Mouse (Mus musculus): ENCODE data around the gene Chit1.

DNA sequence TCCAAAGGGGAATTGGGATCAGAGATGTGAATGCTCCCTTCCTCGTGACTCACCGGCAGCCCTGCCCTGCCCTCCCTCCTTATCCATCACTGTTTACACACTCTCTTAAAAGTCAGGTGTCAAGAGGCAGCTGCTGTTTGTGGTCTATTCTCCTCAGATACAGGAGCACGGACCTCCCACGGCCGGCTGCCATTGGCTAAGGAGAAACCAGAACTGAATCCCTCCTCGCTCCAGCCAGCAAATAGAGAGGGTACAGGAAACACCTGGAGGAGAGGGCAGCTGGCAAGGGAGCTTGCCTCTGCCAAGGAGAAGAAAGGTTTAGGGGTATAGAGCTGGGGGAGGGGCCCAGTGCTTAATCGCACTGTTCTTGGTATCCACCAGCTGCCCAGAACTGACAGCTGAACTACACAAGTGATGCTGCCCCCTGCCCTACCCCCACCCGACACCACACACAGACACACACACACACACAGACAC, 43.9 kb upstream of the Chit1 start:
- TF ChIP-seq ZC3H11A (IDR thresholded peaks at IDR 0.05; ENCODE audit: borderline replicate concordance, low read depth, low read length) (no peak), ZNF384 (IDR thresholded peaks at IDR 0.05; ENCODE audit: low read depth, low read length) (no peak)
